Mouse (Mus musculus): Measurements from ENCODE around the gene Atxn2.

Gene Atxn2

DNA sequence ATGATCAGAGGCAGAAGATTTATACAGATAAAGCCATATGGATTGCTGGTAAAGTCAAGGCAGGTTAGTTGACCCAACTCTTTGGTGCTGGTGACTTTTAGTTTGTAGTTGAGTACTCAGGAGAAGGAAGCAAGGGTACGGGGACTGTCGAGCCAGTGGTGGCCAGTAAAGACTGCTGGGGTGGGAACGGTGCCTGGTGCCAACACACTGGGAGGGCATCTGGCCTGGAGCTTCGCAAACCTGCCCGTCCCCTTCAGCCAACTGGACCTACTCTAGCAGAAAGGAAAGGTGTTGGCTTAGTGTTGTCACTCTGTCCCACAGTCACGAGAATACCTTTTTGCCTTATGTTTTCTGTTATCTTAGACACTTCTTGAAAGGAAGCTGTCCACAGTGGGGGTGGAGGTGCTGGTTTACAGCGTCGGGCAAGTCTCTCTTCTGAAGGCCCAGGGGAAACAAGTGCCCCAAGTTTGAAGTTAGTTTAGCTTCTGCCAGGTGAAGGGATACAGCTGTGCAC is 104.8 kb downstream of the Atxn2 start:
- in situ Hi-C loops (cut with MboI, MseI): no loop called here

DNA sequence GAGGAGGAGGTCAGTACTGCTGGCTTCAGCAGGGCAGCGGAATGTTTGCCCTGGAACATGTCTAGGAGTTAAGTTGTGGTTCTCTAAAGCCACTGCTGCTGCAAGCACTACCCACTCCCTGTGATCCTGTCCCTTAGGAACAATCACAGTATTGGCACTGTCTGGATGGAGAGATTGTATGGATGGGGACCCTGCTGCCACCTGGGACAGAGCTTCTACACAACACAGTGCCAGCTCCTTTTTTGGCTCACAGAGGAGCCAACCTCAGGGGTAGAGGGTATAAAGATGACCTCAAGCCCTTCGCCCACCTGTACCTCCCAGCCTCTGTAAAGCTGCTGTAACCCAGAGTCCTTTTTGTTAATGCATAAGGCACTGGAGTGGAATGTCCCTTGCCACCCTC is 105.5 kb downstream of the Atxn2 start:
- in situ Hi-C loops (cut with MboI, MseI): no loop called here

DNA sequence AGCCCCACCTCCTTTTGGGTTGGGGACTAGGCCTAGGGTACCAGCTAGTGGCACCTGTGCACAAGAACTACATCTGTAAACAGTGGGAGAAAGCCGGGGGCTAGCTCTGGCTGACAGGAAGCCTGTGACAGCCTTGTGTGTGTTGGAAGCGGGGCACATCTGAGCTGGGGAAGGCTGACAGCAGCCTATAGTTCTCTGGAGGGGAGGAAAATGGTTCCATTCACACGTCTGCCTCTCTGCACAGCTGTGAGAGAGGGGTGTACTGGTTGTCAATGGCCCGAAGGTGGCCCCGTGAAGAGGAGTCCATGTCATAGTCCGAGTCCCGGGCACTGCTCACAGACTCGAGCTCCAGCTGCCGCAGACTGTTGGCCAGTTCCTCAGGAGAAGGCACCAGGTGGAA is 106.4 kb downstream of the Atxn2 start:
- in situ Hi-C loops (cut with MboI, MseI): no loop called here

DNA sequence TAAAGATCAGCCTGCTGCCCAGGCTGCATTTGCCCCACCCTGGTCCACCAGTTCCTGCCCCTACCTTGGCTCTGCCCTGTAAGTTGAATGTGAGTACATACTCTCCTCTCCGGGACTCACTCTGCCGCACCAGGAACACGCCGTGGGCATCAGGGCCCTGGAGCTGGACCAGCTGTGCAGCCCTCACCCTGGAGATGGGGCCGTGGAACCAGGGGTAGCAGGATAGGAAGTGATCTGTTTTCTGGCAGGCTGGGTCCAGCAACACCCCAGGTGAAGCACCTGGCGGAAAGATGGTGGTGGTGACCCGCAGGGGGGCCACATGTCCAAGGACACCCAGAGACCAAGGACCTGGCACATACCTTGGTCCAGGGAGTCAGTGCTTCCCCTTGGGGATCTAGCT is 107.3 kb downstream of the Atxn2 start:
- in situ Hi-C loops (cut with MboI, MseI): no loop called here

DNA sequence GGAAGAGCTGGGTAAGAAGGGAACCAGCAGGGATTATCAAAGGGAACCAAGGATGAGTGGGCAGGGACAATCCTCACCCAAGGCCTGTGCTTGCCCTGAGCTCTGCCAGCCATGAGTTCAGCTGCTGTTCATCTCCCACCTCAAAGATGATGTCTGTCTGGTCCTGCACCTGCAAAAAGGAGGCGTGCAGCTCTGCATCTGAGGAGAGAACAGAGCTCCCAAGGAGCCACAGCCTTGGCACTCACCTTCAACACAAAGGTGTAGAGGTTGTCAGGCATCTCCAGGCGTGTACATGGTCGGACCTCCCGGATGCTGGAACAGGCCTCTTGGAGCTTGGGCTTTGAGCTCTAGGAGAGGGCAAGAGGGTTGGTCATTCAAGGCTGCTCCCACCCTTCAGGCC is 107.7 kb downstream of the Atxn2 start:
- in situ Hi-C loops (cut with MboI, MseI): no loop called here

DNA sequence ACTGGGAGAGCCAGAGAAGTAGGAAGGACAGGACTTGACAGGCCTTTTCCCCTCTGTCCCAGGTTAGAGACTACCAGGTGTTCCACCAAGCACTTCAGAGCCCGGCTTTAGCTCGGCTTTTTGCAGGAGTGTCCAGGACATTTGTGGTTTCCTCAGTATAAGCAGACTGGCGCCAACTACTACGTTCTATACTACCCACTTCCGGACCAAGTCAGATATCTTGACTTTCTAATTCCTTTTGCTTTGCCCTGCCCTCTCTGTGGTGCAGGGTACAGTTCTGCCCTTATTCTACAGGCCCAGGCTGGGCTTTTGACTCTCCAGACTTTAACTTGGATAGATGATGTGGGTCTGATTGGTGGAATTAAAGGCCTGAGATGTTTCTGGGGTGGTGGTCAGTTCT is 108.4 kb downstream of the Atxn2 start:
- in situ Hi-C loops (cut with MboI, MseI): no loop called here

DNA sequence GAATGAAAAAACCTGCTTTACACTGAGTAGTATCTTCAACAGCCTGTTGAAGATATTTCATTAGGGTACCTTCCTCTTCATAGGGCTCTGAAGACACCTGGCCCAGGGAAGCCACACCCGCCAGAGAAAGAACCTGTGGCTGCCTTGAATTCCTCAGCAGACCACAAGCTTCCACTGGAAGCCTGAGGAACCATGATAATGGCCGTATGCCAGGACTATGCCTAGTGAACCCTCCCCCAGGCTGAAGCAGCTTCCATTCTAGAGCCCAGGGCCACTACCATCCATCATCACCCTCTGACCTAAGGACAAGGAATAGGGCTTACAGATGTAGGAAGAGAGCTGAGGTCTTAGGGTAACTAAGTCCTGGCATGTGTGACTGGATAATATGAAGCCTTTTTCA is 109.0 kb downstream of the Atxn2 start:
- in situ Hi-C loops (cut with MboI, MseI): no loop called here

DNA sequence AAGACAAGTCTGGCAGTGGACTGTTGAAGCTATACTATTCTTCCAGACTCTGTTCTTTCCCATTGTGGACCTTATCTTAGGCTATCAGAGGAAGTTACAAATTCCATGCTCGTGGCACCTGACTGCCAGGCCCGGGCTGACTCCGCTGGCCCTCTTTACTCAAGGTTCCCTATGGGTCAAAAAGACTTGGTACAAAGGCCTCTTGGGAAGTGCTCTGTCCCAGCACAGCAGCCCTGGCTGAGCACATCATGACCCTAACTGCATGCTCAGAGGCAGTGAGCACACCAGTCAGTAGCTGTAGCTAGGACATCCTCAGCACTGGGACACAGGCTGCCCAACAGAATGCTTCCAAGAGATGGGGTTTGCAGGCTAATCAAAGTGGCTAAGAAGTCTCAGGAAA is 109.5 kb downstream of the Atxn2 start:
- in situ Hi-C loops (cut with MboI, MseI): no loop called here

DNA sequence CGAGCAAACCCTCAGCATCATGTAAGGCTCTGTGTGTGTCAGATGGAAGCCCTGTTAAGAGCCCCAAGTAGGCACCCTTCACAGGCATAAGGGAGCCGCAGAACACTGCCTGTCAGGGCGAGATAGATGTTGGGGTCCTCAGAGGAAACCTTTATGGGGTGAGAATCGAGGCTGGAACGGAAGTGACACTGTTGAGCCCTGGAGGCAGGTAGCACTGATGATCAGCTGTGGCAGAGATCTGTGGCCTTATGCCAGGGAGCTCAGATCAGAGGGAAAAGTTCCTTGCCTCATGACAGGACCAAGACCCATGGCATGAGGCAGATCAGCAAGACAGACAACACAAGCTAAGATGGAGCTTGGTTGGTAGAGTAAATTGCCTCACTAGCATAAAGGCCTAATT is 110.0 kb downstream of the Atxn2 start:
- in situ Hi-C loops (cut with MboI, MseI): no loop called here

DNA sequence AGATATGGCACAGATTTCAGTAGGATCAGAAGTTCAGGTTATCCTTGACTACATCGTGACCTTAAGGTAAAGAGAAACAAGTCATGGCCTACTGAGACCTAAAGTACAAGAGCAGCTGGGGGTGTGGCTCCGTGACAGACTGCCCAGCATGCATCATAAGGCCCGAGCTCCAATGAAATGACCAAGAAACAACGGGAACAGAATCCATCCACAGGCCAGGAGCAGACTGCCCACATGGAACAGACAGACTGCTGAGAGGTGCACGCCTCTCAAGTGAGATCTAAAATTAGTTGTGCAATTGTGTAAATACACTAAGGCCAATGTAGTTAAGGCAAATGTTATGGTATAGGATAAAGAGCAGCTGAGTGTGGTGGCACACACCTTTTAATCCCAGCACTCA is 110.4 kb downstream of the Atxn2 start:
- in situ Hi-C loops (cut with MboI, MseI): no loop called here

DNA sequence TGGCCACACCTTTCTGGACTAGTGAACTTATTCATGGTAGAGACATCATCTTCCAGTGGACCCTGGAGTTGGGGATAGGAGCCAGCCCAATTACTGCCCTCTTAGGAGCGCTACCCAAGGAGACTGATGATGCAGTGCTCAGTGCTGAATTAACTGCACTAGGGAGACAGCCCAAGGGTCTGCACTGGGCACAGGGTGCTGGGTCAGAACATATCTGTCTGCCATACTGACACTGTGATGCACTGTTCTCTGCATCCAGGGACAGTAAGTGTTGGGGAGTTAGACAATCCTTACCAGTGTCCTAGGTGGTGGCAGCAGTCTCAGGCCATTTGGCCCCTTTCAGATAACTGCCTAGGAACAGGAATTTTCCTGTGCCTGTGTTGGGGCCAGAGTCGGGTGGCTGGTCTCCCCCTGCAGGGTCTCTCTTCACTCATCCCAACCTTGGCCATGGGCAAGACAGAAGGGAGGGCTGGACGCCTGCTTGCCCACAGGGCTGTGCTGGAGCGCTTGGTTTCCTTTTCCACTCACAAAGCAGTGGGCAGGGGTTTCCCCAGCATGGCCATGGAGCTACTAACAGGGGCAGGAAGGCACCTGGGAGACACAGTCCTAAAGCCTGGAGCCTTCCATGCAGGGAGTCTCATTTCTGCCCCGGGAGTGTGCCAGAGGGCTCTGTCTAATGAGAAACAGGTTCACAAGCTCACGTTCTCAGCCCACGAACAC is 111.8 kb downstream of the Atxn2 start:
- in situ Hi-C loops (cut with MboI, MseI): no loop called here

DNA sequence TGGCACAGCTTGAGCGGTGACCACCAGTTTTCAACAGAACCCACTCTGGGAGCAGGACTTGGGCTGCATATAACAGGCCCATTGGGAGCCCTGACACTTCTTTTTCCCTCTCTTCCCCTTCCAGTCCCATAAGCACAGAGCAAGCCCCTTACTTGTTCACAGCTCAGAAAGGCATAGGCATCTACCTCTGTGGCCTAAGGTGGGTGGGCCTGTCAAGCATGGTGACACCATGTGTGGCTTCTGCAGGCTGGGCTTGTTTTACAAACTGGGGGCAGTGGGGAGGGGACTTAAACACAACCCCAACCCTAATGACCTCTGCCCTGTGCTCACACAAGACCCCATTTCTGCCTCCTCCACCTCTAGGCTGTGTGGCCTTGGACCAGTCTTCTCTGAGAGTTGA is 112.5 kb downstream of the Atxn2 start:
- in situ Hi-C loops (cut with MboI, MseI): no loop called here

DNA sequence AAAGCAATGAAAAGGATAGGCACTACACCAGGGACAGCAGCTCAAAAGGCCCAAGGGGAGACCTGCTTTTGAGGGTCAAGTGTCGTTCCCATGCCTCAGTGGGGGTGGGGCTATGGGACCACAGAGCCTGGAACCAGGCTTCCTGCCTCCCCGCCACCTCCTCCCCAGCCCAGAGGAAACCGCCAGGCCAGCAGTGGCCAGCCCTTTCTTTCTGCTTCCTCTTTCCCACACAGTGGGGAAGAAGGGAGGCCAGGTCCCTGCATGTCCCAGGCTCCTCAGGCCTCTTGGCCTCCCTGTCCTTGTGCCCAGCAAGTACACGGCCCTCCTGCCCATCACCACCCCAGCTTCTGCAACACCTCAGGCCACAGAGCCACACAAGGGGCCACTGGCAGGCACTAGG is 113.0 kb downstream of the Atxn2 start:
- in situ Hi-C loops (cut with MboI, MseI): no loop called here

DNA sequence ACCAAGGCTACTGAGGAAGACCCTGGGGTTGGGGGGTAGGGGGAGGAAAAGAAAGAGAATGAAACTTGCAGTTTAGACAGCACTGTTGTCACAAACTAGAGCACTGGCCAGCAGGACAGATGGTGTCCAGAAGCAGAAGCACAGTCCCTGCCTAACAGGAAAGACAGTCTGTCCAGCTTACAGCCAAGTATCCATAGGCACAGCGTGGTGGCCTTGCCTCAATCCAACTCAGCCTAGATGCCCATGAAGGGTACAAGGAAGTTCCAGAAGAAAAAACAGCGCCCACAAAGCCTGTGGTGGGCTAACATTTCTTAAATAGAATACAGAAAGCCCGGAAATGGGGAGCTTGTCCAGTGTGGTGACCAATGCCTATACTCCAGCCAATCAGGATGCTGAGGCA is 114.5 kb downstream of the Atxn2 start:
- in situ Hi-C loops (cut with MboI, MseI): loop anchor here (25.0 kb wide), 2 partner anchors 537 to 1313 kb away; partner anchors contain the start of genes Fam216a, Gpn3, Plbd2 and Rad9b

DNA sequence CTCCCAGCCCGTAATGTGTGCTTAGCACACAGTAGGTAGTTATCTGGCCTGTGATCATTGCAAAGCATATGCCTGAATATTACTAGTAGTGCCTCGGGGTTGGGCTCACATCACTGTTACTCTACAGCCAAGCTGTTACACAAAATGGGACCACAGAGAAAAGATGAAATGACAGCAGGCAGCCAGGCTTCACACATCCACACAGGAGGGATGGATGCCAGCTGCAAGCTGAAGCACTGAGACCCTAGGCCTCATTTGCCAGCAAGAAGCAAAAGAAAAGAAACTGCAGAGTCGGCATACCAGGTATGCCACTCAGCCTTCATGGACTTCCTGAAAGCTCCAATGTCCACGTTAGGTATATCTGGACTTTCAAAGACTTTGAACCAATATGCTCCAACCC is 116.7 kb downstream of the Atxn2 start:
- in situ Hi-C loops (cut with MboI, MseI): loop anchor here (25.0 kb wide), 2 partner anchors 534 to 1316 kb away; partner anchors contain the start of genes Fam216a, Gpn3, Plbd2 and Rad9b

DNA sequence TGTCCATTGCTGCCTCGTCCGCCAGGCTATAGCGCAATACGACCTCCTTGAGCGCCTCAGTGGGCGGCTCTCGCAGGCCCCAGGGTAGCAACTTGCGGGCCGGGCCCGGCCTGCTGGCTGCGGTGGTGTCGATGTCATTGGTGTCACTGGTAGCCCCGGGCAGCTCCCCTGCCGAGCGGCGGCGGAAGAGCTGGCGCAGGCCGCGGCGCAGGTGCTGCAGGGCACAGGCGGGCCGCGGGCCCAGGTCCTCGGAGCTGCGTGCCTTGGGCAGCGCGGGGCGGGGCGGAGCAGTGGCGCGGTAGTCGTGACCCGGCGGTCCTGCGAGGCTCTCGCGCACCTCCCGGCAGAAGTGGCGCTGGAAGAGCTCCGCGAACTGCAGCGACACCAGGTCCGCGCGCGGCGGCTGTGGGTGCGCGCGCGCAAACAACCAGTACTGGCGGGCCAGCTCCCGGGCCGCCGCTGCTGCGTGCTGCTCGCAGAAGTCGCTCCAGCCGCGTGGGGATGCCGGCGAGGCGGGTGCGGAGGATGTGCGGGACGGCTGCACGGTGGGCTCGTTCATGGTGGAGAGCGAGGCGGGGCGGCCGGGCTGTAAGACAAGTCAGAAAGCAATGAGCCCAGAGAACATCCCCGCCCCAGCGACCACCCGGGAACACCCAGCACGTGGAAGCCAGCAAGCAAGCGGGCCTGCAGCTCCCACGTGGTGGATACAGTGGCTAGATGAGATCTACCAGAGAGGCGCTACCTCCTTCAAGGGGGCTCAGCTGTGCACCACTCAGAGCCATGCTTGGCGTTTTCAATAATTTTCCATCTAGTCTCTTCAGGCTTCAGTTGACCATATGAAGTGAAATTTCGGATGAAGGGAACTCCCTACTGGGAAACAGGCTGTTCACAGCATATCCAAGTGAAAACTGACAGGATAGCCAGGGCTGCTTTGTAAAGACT is 117.6 kb downstream of the Atxn2 start:
- in situ Hi-C loops (cut with MboI, MseI): loop anchor here (25.0 kb wide), 2 partner anchors 534 to 1316 kb away; partner anchors contain the start of genes Fam216a, Gpn3, Plbd2 and Rad9b

DNA sequence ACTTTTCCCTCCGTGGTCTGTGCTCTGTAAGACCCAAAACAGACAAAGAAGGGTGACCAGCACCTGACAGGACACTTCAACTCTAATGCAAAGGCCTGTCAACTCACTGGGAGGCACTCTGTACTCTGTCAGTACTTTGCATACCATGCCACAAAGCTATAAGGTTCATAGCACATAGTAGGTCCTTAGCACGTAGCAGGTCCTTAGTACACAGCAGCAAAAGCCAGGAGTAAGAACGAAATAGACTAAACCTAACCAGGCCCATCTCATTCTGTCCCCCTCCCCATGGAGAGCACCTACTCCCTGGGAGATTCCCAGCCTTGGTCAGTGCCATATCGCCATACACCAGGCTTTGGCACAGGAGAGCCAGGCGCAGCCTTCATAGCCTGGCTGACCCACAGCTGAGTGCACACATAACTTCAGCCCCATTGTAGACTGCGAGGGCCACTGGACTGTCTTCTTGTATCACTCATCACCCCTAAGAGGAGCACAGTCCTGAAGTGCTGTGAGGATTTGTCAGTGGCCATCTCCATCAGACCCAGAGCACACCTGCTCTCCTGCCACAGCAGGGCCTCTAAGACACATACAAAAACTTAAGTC is 120.0 kb downstream of the Atxn2 start:
- in situ Hi-C loops (cut with MboI, MseI): loop anchor here (25.0 kb wide), 2 partner anchors 531 to 1319 kb away; partner anchors contain the start of genes Fam216a, Gpn3, Plbd2 and Rad9b

DNA sequence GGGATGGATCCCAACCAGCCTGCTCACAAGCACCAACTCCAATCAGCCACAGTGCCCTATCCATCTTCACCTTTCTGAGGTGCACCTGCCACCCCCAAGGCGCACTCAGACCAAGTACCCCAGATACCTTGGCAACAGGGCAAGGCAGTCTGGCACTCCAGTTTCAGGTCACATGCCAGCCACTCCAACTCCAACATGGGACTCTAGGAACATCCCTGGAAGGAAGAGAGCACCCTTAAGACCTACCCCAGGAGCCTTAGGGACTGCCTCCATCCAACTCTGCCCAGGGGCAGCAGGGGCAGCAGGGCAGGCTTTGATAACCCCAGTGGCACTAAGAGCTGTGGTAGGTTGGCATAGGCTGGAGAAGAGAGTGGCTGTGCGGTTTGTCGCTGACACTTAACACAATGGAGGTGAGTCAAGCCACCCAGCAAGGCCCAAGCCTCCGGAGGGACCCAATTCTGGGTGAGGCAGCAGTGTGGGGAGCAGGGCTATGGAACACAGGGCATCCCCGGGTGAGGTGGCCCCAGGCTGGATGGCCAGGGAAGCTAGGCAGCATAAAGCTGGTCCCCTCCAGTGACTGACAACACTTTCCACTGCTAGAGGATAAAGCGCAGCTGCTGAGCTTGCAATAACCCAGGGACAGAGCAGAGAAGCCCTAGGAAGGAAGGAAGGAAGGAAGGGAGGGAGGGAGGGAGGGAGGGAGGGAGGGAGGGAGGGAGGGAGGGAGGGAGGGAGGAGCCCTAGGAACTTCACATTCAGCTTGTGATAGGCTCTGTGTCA is 121.4 kb downstream of the Atxn2 start:
- in situ Hi-C loops (cut with MboI, MseI): loop anchor here (25.0 kb wide), 2 partner anchors 530 to 1320 kb away; partner anchors contain the start of genes Fam216a, Gpn3, Plbd2 and Rad9b

DNA sequence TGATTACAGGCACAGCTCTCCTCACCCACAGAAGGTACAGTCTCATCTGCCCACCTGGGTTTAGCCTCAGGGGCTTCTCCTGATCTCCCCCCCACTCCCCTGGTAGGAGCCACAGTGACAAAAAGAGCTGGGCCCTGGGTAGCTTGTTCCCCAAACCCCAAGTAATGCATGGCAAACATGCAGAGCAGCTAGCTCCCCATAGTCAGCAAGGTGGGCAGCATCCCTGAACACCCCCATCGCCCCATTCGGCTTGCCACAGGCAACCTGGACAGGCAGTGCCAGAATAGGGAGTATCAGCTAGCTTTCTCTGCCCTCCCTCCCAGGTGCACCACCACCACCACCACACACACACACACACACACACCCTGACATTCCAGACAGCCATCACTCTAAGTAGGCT is 122.0 kb downstream of the Atxn2 start:
- in situ Hi-C loops (cut with MboI, MseI): loop anchor here (25.0 kb wide), 2 partner anchors 529 to 1321 kb away; partner anchors contain the start of genes Fam216a, Gpn3, Plbd2 and Rad9b

DNA sequence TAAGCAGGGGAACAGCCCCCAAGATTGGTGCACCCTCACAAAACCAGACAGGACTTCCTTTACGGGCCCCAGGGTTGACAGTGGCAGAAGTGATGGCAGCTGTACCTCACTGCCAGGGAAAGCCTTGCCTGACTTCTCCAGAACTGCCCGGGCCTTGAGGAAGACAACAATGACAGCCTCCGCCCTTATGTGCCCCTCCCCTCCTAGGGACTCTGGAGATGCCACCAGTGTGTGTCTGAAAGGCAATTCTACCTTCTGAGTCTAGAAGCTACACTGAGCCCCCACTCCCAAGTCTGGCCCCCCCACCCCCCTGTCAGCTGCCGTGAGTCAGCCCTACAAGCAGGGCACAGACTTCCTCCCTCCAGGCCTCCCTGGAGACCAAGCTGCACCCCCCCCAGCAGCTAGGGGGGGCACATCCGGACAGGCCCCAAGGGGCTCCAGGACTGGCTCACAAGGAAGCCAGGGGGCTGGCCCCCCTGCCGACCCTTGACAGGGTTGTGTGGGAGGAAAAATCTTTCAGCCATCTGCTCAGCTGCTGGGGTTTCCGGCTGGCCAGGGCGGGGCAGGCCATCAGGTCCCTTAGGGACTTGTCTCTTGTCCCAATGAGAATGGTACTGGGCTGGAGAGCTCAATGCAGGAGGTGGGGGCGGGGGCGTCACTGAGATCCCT is 122.6 kb downstream of the Atxn2 start:
- in situ Hi-C loops (cut with MboI, MseI): loop anchor here (25.0 kb wide), 2 partner anchors 529 to 1321 kb away; partner anchors contain the start of genes Fam216a, Gpn3, Plbd2 and Rad9b

Data from regulatory T cell (primary cell).